Mouse (Mus musculus): Measurements from ENCODE around the gene Pop4.

DNA sequence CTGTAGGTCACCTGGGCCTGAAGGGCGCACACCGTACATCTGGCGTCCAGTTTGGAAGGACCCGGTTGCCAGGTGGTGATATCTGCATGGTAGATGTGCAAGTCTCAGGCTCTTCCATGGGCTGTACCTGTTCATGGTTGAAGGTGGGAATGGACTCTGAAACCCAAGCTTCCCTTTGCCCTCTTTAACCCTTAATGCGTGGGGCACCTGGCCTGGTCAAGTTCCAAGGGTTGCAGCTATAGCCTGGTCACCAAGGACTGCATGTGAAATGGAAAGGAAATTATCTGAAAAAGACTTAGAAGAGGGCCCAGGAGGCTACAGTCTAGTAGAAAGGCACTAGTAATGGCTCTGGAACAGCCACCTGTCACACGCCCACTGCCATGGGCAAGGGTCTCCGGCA lies 50.4 kb downstream of the Pop4 start:
- TF ChIP-seq POLR2A (IDR thresholded peaks at IDR 0.05; ENCODE audit: low read depth, low read length), result no peak
- TF ChIP-seq CTCF (IDR thresholded peaks at IDR 0.05; ENCODE audit: extremely low read depth, insufficient read length, insufficient replicate concordance, low read depth, low read length), result no peak
